Mouse (Mus musculus): ENCODE data around the gene Ramp1.

DNA sequence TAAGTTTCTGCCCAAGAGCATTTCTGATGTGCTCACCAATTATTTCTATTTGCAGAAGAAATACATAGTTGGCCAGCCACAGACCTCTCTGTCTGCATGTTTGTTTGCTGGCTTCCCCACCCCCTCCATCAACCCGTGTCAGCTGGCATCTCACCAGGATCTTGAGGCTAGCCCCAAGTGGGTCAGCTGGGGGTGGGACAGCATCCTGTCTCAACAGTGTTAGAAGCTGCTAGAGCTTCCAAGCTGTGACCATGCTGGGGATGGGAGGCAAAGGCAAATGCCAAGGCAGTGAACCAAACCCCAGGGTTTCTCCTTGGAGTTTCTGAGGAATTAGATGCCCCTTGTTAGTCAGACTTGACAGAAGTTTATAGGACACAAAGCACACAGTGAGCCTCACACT is 36.4 kb downstream of the Ramp1 start:
- no peak for TF ChIP-seq POLR2A (IDR thresholded peaks at IDR 0.05; ENCODE audit: control insufficient read depth in 1 of 2, insufficient read depth in 1 of 2, low read depth in 1 of 2, low read length in 2 of 2, poor library complexity in 1 of 2)
- TF ChIP-seq EP300 (IDR thresholded peaks at IDR 0.05; ENCODE audit: low read depth in 1 of 2, low read length in 2 of 2): no peak
- TF ChIP-seq CTCF (IDR thresholded peaks at IDR 0.05 in 2 of 3, conservative IDR thresholded peaks at IDR 0.05 in 1 of 3; ENCODE audit: control insufficient read depth in 1 of 3, insufficient read depth in 1 of 3, low read depth in 2 of 3, low read length in 3 of 3, poor library complexity in 1 of 3, severe bottlenecking in 1 of 3): no peak
- no peak for TF ChIP-seq SMC3 (IDR thresholded peaks at IDR 0.05; ENCODE audit: low read depth, low read length)
- TF ChIP-seq NELFE (IDR thresholded peaks at IDR 0.05; ENCODE audit: low read depth, low read length): no peak
- TF ChIP-seq GATA1 (IDR thresholded peaks at IDR 0.05; ENCODE audit: low read depth, low read length): no peak
- TF ChIP-seq GABPA (IDR thresholded peaks at IDR 0.05; ENCODE audit: low read depth, low read length): no peak
- no peak for TF ChIP-seq KAT2A (conservative IDR thresholded peaks at IDR 0.05; ENCODE audit: low read depth, low read length)
- TF ChIP-seq MEF2A (IDR thresholded peaks at IDR 0.05; ENCODE audit: extremely low read depth, insufficient replicate concordance, low read depth, low read length, poor library complexity, severe bottlenecking): no peak
- no peak for TF ChIP-seq CHD1 (IDR thresholded peaks at IDR 0.05; ENCODE audit: low read depth, low read length)
- TF ChIP-seq HCFC1 (IDR thresholded peaks at IDR 0.05; ENCODE audit: low read depth, low read length): no peak
- TF ChIP-seq RAD21 (IDR thresholded peaks at IDR 0.05; ENCODE audit: low read depth, low read length): no peak
- no peak for TF ChIP-seq MYB (IDR thresholded peaks at IDR 0.05; ENCODE audit: low read depth, low read length)
- TF ChIP-seq RCOR1 (IDR thresholded peaks at IDR 0.05; ENCODE audit: low read depth, low read length): no peak
